Mouse (Mus musculus) T-helper 1 cell (primary cell): ENCODE data around the gene Dglucy.

Experiments
- in situ Hi-C: fragments of 300-600 bp; cut with MboI, MseI; formaldehyde crosslinking; loops from one replicate; pipeline ENCODE4 v1.15.1; 2025; ENCODE audit warnings: high pct_unique_total_duplicates

Dglucy gene

DNA sequence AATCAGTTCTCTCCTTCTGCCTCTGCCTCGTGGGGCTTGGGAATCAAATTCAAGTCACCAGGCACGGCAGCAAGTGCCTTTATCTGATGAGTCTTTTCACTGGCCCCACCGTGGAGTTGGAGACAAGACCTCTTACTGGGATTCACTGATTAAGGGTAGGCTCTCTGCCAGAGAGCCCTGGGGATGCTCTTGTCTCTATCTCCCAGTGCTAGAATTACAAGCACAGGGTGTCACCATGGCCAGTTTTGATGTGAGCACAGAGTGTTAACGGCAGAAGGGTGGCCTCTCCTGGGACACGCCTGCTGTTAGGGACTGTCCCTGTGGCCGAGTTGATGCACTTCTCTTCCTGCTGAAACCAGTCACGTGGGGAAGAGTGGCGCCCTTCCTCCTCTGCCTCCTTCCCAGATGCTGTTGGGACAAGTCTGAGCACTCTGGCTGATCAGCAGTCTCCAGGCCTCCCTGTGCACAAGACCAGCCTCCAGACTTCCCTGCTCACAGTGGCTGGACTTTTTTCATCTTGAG is 60.3 kb downstream of the Dglucy start:
- in situ Hi-C loops, result no loop called here

GRCm38 (mm10) chr12:100839926-100840325 is 61.1 kb downstream of the Dglucy start:
- in situ Hi-C loops, result loop anchor here (5.0 kb wide), 1 partner anchor 238 kb away; no protein-coding TSS in a partner anchor

- in situ Hi-C loops, result loop anchor here (5.0 kb wide), 1 partner anchor 239 kb away; no protein-coding TSS in a partner anchor
Measured at GRCm38 (mm10) chr12:100841211-100841792, 62.4 kb downstream of the Dglucy start.

- in situ Hi-C loops, result loop anchor here (5.0 kb wide), 1 partner anchor 241 kb away; no protein-coding TSS in a partner anchor
Measured at GRCm38 (mm10) chr12:100843171-100843570, 64.3 kb downstream of the Dglucy start.

- in situ Hi-C loops, result loop anchor here (5.0 kb wide), 1 partner anchor 242 kb away; no protein-coding TSS in a partner anchor
Measured at GRCm38 (mm10) chr12:100844546-100844945, 65.7 kb downstream of the Dglucy start.

- in situ Hi-C loops, result no loop called here
Measured at GRCm38 (mm10) chr12:100845829-100846228, 67.0 kb downstream of the Dglucy start.

DNA sequence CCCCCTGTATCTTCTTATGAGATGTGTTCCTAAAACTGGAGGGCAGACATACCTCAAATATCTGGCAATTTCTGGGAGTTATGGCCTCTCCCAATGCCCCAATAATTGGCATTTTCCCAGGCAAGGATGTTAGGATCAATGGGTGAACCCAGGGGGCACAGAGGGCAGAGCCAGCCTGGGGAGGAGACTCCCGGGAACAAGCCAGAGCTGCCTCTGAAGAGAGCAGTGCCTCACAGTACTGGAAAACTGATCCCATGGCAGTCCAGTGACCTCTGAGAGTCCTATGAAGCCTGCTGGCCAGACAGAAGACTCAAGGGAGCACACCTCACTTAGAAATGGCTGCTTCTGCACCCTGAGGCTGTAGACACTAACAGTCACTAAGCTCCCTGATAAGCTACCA is 67.7 kb downstream of the Dglucy start:
- in situ Hi-C loops, result no loop called here

DNA sequence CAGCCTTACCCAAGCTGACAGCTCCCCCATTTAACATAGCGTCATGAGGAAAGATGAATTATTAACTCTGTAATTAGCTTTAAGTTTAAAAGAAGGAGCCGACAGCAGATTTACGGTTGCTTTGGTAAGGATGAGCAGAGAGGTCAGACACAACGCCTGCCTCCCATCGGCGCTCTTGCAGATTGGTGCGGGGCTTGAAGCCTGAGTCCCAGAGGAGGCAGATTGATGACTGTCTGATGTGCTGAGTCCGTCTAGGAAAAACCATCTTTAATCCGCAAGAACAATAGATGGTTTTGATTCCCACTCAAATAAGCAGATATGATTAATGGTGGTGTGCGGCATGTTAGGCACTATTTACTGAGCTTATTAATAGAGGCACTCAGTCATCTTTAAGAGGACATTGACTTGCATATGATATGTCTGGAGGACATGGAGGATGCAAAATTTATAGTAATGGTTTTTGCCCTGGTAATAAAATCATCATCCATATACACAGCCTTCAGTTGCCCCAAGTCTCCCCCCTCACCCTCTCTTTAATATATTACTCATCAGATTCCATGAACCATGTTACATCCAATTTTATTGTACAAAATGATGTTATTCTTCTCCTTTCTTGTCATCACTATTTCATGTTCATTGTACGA is 68.7 kb downstream of the Dglucy start:
- in situ Hi-C loops, result no loop called here

GRCm38 (mm10) chr12:100849421-100850138 is 70.7 kb downstream of the Dglucy start:
- in situ Hi-C loops, result loop anchor here (5.0 kb wide), 2 partner anchors 38 to 63 kb away; no protein-coding TSS in a partner anchor

GRCm38 (mm10) chr12:100852370-100852769 is 73.5 kb downstream of the Dglucy start:
- in situ Hi-C loops, result loop anchor here (5.0 kb wide), 2 partner anchors 35 to 60 kb away; no protein-coding TSS in a partner anchor

GRCm38 (mm10) chr12:100856337-100856736 is 77.5 kb downstream of the Dglucy start:
- in situ Hi-C loops, result no loop called here

DNA sequence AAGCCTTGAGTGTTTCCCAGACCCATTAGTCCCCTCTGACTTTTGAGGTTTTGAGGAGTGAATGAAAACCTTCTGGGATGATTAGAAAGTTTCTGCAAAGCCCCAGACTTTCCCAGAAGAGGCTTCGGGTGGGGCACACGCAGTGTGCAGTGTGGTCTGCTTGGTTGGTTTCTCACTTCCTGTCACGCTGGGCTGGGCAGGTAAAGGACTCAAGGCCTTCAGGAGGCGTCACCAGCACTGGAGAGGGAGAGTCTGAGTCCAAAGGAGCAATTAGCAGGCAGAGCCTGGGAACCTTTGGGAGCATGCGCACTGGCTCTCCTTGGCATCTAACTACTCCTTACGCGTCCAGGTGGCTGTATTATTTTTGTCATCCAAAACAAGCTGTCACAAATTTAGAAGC is 78.9 kb downstream of the Dglucy start:
- in situ Hi-C loops, result no loop called here

DNA sequence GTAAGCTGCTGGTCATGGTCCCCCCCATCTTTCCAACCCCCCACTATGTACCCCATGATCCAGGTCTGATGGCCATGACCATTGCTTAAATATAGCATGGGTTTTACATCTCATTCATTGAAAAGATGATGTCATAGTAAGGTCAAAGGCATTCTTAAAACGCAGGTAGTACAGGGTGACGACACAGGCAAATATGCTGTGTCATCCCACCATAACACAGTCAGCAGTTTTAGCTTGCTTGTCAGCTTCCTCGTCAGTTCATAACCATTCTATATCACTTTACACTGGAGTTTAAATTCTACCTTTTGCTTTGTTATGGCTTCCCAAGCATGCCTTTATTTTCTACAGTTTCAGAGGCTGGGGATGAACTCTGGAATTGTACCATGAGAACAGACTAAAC is 83.4 kb downstream of the Dglucy start:
- in situ Hi-C loops, result no loop called here

- in situ Hi-C loops, result no loop called here
Measured at GRCm38 (mm10) chr12:100862856-100863446, 84.1 kb downstream of the Dglucy start.

DNA sequence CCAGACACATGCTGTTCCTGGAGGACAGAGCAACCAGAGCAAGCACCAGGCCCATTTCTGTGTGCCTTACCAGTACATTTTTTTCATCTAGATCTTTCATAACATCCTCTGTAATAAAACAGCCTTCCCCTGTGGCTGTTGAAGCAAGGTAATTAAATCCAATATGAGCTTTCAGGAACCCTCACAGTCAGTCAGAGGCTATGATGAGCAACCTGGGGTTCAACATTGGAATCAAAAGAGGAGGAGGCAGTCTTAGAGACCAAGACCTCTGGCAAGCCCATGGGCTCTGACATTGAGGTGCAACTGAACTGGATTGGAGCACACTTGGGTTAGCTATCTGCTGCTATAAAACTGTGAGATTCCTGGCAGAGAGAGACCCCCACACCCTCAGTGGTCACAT is 86.2 kb downstream of the Dglucy start:
- in situ Hi-C loops, result no loop called here

- in situ Hi-C loops, result no loop called here
Measured at GRCm38 (mm10) chr12:100865509-100866078, 86.7 kb downstream of the Dglucy start.

- in situ Hi-C loops, result no loop called here
Measured at GRCm38 (mm10) chr12:100867097-100867496, 88.2 kb downstream of the Dglucy start.

DNA sequence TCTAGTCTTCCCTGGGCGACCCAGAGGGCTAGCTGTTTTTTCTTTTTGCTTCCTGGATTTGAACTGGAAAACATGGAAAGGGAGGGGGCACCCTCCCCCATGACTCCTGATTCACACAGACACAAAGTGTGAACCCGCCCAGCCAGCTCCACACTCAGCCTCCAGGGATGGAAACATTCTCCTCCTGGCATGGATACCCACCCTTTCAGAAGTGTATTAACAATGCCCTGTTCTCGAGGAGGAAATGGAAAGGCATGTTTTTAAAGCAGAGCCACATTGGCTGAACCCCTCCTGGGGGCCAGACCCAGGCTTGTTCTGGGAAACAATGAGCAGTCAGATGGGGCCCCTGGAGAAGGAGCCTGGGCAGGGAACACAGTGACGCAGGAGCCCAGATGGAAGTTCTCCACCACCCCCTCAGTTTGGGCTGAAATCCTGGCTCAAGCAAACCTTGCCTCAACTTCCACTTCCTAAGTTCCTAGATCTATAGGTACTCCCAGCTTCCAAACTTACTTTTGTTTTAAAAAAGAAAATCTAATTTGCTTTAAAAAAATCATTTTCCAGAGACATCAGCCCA is 89.3 kb downstream of the Dglucy start:
- in situ Hi-C loops, result no loop called here

- in situ Hi-C loops, result no loop called here
Measured at GRCm38 (mm10) chr12:100871234-100871633, 92.4 kb downstream of the Dglucy start.

- in situ Hi-C loops, result no loop called here
Measured at GRCm38 (mm10) chr12:100871841-100872240, 93.0 kb downstream of the Dglucy start.

GRCm38 (mm10) chr12:100873612-100874011 is 94.8 kb downstream of the Dglucy start:
- in situ Hi-C loops, result no loop called here
